Mouse (Mus musculus) neural tube, embryonic 14.5 days (tissue): Measurements from ENCODE around the gene Tpk1. TPM values are rescaled to one million over a fixed set of nuclear protein-coding genes. Genes with fewer than 3 reads are reported as not detected.

ENCODE experiments used
- ATAC-seq: fragments of 200-750 bp; cut with Nextera tagmentation; 2 replicates; pipeline ENCODE4 v1.8.0; 2017; ENCODE audit warnings: low read depth, mild to moderate bottlenecking, moderate TSS enrichment, moderate library complexity
- H3K27ac ChIP-seq: fragments of 300-500 bp; sonication (generic); 2 replicates; pipeline ENCODE4 v1.5.1; 2014; ENCODE audit warnings: low read depth, mild to moderate bottlenecking, control low read depth, low read length, moderate library complexity, mixed read lengths
- H3K27me3 ChIP-seq: fragments of 300-500 bp; sonication (generic); 2 replicates; pipeline ENCODE4 v1.6.1; 2014; ENCODE audit warnings: low read length; ENCODE audit not compliant: control insufficient read depth, insufficient read depth
- H3K36me3 ChIP-seq: fragments of 300-500 bp; sonication (generic); 2 replicates; pipeline ENCODE4 v1.6.1; 2014; ENCODE audit warnings: low read length, mixed read lengths; ENCODE audit not compliant: control insufficient read depth, insufficient read depth
- H3K4me1 ChIP-seq: fragments of 300-500 bp; sonication (generic); 2 replicates; pipeline ENCODE4 v1.6.1; 2014; ENCODE audit warnings: low read length; ENCODE audit not compliant: control insufficient read depth, insufficient read depth
- H3K4me2 ChIP-seq: fragments of 300-500 bp; sonication (generic); 2 replicates; pipeline ENCODE4 v1.6.1; 2014; ENCODE audit warnings: mild to moderate bottlenecking, low read depth, low read length, control low read depth
- H3K4me3 ChIP-seq: fragments of 300-500 bp; sonication (generic); 2 replicates; pipeline ENCODE4 v1.5.1; 2014; ENCODE audit warnings: low read depth, low read length, control low read depth, mixed read lengths
- H3K9ac ChIP-seq: fragments of 300-500 bp; sonication (generic); replicated peaks from 2 replicates; pipeline ENCODE4 v1.6.1; 2014; ENCODE audit warnings: low read depth, mild to moderate bottlenecking, control low read depth, low read length, mixed read lengths
- H3K9me3 ChIP-seq: fragments of 300-500 bp; sonication (generic); 2 replicates; pipeline ENCODE4 v1.6.1; 2016; ENCODE audit warnings: low read length; ENCODE audit not compliant: control insufficient read depth
- WGBS: fragments of 180-500 bp; shearing (Covaris S2); extraction: QIAGEN DNeasy Blood & Tissue Kit; methylation state at CpG from one replicate; pipeline ENCODE4 v1.1.7; 2014; 5-methylcytosine and 5-hydroxymethylcytosine counted together
- polyA plus RNA-seq: library from polyadenylated mRNA; unstranded; fragments of >200 nt; fragmentation: Nextera tagmentation; extraction: Ambion mirVana; gene quantifications from 2 replicates; pipeline ENCODE4 v1.2.1, GENCODE M21; 2014

The Tpk1 gene
- polyA plus RNA-seq, 1 experiment from 2014 or later = 5.6 TPM

DNA sequence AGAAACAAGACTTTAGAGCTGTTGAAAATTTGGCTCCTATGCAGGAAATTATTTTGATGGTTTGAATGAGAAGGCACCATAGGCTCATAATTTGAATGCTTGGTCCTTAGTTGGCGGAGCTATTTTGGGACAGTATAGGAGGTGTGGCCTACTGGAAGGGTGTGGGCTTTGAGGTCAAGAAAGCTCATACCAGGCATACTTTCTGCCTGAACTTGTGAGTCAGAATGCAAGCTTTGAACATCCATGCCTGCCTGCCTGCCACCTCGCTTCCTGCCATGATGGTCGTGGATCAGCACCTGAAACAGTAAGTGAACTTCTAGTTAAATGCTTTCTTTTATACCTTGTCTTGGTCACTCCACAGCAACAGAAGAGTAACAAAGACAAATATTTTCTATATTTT is 283.8 kb downstream of the Tpk1 start:
- no peaks in the 10 kb centered on the region for H3K4me1 ChIP-seq
- H3K4me3 ChIP-seq = no peak overlapping the region
- no peak overlapping the region for H3K27ac ChIP-seq
- 94% methylated on average over 3 of the region's 3 CpGs for WGBS
- no peak for ATAC-seq
- H3K4me2 ChIP-seq = no peak overlapping the region
- no peaks in the 10 kb centered on the region for H3K27me3 ChIP-seq
- no peaks in the 10 kb centered on the region for H3K9me3 ChIP-seq
- H3K9ac ChIP-seq = no peak overlapping the region
- no peaks in the 10 kb centered on the region for H3K36me3 ChIP-seq

DNA sequence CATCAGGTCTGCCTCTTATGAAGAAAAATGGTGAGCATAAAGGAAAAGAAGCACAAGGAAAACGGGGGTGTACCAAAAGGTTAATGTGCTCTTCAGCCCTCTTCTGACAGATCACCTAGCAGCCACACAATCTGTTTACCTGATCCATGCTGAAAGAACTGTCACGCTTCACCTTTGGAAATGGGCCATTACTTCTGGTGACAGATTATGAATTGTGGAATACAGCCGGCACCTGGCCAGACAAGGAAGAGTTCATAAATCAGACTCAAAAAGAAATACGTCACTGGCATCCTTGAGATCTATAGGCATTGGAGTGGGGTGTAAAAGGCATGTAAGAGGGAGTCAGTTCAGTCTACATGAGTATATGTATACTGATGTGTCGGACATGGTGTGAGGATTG is 292.9 kb downstream of the Tpk1 start:
- H3K9ac ChIP-seq = no peak overlapping the region
- no peak overlapping the region for H3K27ac ChIP-seq
- ATAC-seq = no peak
- 84% methylated on average over 5 of the region's 5 CpGs for WGBS
- H3K36me3 ChIP-seq = no peaks in the 10 kb centered on the region
- H3K4me1 ChIP-seq = no peaks in the 10 kb centered on the region
- H3K27me3 ChIP-seq = no peaks in the 10 kb centered on the region
- no peak overlapping the region for H3K4me2 ChIP-seq
- no peak overlapping the region for H3K4me3 ChIP-seq
- no peaks in the 10 kb centered on the region for H3K9me3 ChIP-seq

GRCm38 (mm10) chr6:43367434-43367945 is 298.6 kb downstream of the Tpk1 start:
- H3K27me3 ChIP-seq = no peaks in the 10 kb centered on the region
- no peaks in the 10 kb centered on the region for H3K36me3 ChIP-seq
- no peak for ATAC-seq
- no peak overlapping the region for H3K4me3 ChIP-seq
- H3K4me2 ChIP-seq = no peak overlapping the region
- H3K9me3 ChIP-seq = no peaks in the 10 kb centered on the region
- H3K9ac ChIP-seq = no peak overlapping the region
- WGBS = 73% methylated on average over 1 of the region's 1 CpGs
- H3K4me1 ChIP-seq = no peaks in the 10 kb centered on the region
- no peak overlapping the region for H3K27ac ChIP-seq

GRCm38 (mm10) chr6:43366952-43367351 is 299.1 kb downstream of the Tpk1 start:
- Histone ChIP-seq H3K4me2 (no peak overlapping the region), H3K36me3 (no peaks in the 10 kb centered on the region), H3K27me3 (no peaks in the 10 kb centered on the region), H3K4me1 (no peaks in the 10 kb centered on the region), H3K9ac (no peak overlapping the region), H3K9me3 (no peaks in the 10 kb centered on the region), H3K4me3 (no peak overlapping the region), H3K27ac (no peak overlapping the region)
- ATAC-seq = no peak
- WGBS = 83% methylated on average over 2 of the region's 2 CpGs

DNA sequence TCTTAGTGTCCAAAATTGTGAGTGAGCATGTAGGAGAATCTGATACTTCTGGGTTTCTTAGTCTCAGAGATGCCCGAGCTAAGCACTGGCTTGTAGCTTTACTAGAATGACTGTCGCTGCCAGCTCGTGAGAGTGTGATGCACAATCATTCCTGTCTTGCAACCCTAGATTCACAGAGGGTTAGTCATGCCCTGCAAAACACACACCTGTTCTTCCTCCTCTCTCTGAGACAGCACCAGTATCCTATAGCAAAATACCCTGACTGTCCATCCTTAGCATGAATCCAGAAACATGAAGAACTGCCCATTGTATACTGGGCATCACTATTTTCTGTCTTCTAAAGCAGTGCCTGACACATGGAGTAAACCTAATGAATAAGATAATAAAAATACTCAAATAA is 302.2 kb downstream of the Tpk1 start:
- Histone ChIP-seq H3K4me3 (no peak overlapping the region), H3K9me3 (no peaks in the 10 kb centered on the region), H3K4me2 (no peak overlapping the region), H3K4me1 (no peaks in the 10 kb centered on the region), H3K27ac (no peak overlapping the region), H3K36me3 (no peaks in the 10 kb centered on the region), H3K27me3 (no peaks in the 10 kb centered on the region), H3K9ac (no peak overlapping the region)
- WGBS = 94% methylated on average over 3 of the region's 3 CpGs
- ATAC-seq = no peak

DNA sequence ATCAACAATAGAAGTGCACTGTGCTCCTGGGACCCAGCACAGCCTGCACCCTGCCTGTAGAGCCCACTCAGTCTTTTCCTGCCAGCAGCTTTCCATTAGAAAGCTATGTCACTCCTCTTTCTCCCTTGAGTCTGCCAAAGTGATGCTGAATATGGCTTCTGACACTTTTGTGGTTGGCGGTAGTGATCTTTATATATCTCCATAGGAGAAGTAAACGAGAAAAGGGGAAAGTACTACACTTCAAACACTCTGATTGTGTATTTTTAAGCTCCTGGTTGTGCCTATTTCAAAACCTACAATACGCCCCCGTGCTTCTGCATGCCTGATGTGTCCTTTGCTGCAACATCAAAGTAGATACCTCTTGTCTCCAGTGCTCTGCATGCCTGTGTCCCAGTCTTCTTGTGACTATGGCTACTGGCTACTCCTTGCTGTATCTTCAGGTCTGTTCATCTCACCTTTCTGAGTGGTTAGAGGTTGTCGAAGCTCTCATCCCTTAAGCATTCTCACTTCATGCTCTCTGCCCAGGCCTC is 302.7 kb downstream of the Tpk1 start:
- Histone ChIP-seq H3K4me2 (no peak overlapping the region), H3K4me1 (no peaks in the 10 kb centered on the region), H3K36me3 (no peaks in the 10 kb centered on the region), H3K4me3 (no peak overlapping the region), H3K9me3 (no peaks in the 10 kb centered on the region), H3K27me3 (no peaks in the 10 kb centered on the region), H3K9ac (no peak overlapping the region), H3K27ac (no peak overlapping the region)
- no peak for ATAC-seq
- WGBS = 86% methylated on average over 5 of the region's 5 CpGs

GRCm38 (mm10) chr6:43361248-43361647 is 304.8 kb downstream of the Tpk1 start:
- no peaks in the 10 kb centered on the region for H3K4me1 ChIP-seq
- H3K9ac ChIP-seq = no peak overlapping the region
- no peak for ATAC-seq

GRCm38 (mm10) chr6:43360214-43360613 is 305.9 kb downstream of the Tpk1 start:
- Histone ChIP-seq H3K4me3 (no peak overlapping the region), H3K27ac (no peak overlapping the region), H3K36me3 (no peaks in the 10 kb centered on the region), H3K9ac (no peak overlapping the region), H3K4me1 (no peaks in the 10 kb centered on the region), H3K9me3 (no peaks in the 10 kb centered on the region), H3K27me3 (no peaks in the 10 kb centered on the region), H3K4me2 (no peak overlapping the region)
- ATAC-seq = no peak
- WGBS = 87% methylated on average over 3 of the region's 3 CpGs

More at GRCm38 (mm10) chr6:43361248-43361647, 304.8 kb downstream of the Tpk1 start:
- no peak overlapping the region for H3K27ac ChIP-seq
- 43% methylated on average over 5 of the region's 5 CpGs for WGBS
- no peaks in the 10 kb centered on the region for H3K27me3 ChIP-seq
- no peak overlapping the region for H3K4me2 ChIP-seq
- H3K9me3 ChIP-seq = no peaks in the 10 kb centered on the region
- H3K36me3 ChIP-seq = no peaks in the 10 kb centered on the region
- no peak overlapping the region for H3K4me3 ChIP-seq

DNA sequence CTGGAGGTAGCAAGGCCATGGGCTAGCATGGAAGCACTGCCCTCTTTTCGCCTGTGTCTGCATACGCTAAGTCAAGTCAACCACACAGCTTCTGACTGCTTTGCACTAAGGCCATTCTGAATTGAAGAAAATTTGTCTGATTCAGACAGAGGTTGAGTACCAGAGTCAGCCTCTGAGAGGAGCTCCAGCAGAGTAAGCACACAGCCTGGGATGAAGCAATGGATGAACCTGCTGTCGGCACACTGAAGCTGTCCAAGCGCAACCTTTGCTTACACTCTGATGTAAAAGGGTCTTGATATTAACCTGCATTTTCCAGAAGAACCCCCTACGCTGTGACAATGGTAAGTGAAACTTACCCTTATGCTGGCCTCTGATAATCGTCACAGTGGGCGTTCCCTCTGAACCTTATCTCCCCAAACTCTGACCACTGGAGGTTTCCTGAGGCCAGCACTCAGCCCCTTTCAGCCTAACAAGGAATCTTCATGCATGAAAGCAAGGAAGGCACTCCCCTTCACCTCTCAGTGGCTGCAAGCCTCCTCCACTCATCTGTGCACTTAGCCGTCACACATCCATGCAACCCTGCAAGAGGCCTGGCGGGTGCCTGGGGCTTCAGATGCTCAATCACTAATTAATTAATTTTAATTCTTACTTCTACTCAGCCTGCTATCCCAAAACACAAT is 311.4 kb downstream of the Tpk1 start:
- no peaks in the 10 kb centered on the region for H3K27me3 ChIP-seq
- no peak overlapping the region for H3K4me3 ChIP-seq
- 81% methylated on average over 9 of the region's 9 CpGs for WGBS
- no peak overlapping the region for H3K27ac ChIP-seq
- no peaks in the 10 kb centered on the region for H3K9me3 ChIP-seq
- ATAC-seq = peak; percentile 61; the same call in 1 of the 2 replicates
- no peak overlapping the region for H3K9ac ChIP-seq
- no peak overlapping the region for H3K4me2 ChIP-seq
- H3K4me1 ChIP-seq = no peaks in the 10 kb centered on the region
- H3K36me3 ChIP-seq = no peaks in the 10 kb centered on the region
